In the genomic region with DNA sequence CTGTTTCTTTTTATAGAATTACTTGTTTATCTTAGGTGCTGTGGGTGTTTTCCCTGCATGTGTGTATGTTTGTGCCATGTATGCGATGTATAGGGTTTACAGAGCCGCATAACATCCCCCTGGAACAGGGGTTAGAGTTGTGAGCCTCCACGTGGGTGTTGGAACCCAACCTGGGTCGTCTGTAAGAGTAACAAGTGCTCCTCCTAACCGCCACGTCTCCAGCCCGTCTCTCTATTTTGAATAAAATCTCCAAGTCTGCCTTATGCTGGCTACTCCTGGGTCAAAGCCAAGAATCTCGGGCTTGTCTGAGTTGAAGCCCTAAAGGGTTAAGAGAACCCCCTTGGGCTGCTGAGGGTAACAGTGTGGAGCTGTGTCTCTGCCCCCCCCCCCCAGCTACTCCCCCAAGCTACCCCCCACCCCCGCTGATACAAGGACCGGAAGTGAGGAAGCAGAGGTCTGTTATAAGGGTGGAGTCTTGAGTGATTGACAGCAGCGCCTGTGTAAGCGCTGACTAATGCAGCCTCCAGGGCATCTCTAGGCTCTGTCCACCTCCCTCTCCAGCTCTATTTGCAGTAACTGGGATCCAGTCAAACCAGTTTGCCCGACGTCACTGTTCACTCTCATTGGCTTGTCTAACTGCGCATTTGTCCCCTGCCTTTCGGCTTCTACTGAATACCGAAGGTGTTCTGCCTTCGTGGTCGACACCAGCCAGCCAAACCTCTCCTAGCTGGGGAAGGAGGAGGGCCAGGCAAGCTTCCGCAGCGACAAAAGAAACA, we compare ENCODE assay signal across 7 mouse cellular contexts. TPM values are rescaled to one million over a fixed set of nuclear protein-coding genes. Genes with fewer than 3 reads are reported as not detected.
A peak's percentile ranks its signal among the peaks of the same experiment; 100 is the strongest.
DNase-seq lines count a peak whose midpoint lies in the region; ATAC-seq and TF ChIP-seq lines count a peak whose summit lies in the region.

No protein-coding gene starts in this region.

- 3% methylated on average over 21 of the region's 21 CpGs for WGBS in heart, postnatal 0 days
- WGBS in lung, embryonic 14.5 days, result 3% methylated on average over 21 of the region's 21 CpGs
- WGBS in neural tube, embryonic 15.5 days, result 6% methylated on average over 21 of the region's 21 CpGs

- H3K4me1 ChIP-seq in heart, postnatal 0 days (ENCODE audit: control insufficient read depth, insufficient read depth), result peaks cover 10% of the 10 kb centered on the region
- peaks cover 30% of the 10 kb centered on the region for H3K4me1 ChIP-seq in lung, embryonic 14.5 days (ENCODE audit: insufficient read depth)
- H3K4me1 ChIP-seq in neural tube, embryonic 15.5 days, result peaks cover 15% of the 10 kb centered on the region

- DNase-seq in Muller cell, postnatal 12 days (ENCODE audit: inconsistent ontology term), result peak; percentile 80
- peak; percentile 92 for DNase-seq in brain, embryonic 14.5 days (ENCODE audit: low read depth)
- DNase-seq in fat pad, adult 2 months (ENCODE audit: extremely low read depth, low read depth, low spot score), result peak; percentile 94
- peak; percentile 92 for DNase-seq in heart, postnatal 0 days (ENCODE audit: low spot score)
- DNase-seq in kidney, postnatal 25 days, result peak; percentile 72 to 88
- DNase-seq in lung, embryonic 14.5 days, result peak; percentile 88

- no peaks in the 10 kb centered on the region for H3K36me3 ChIP-seq in heart, postnatal 0 days (replicated peaks; ENCODE audit: control insufficient read depth, insufficient read depth, low read length)
- no peaks in the 10 kb centered on the region for H3K36me3 ChIP-seq in lung, embryonic 14.5 days (ENCODE audit: insufficient read depth)
- no peaks in the 10 kb centered on the region for H3K36me3 ChIP-seq in neural tube, embryonic 15.5 days

- no peaks in the 10 kb centered on the region for H3K27me3 ChIP-seq in heart, postnatal 0 days (ENCODE audit: control insufficient read depth, insufficient read depth, low read length)
- no peaks in the 10 kb centered on the region for H3K27me3 ChIP-seq in lung, embryonic 14.5 days (ENCODE audit: insufficient read depth, low read length)
- peaks cover 15% of the 10 kb centered on the region; the same call in 1 of the 2 replicates for H3K27me3 ChIP-seq in neural tube, embryonic 15.5 days (replicated peaks)

- H3K4me2 ChIP-seq in heart, postnatal 0 days (ENCODE audit: low read depth, low read length), result peak overlapping the region; percentile 71
- peak overlapping the region; percentile 67 for H3K4me2 ChIP-seq in lung, embryonic 14.5 days
- H3K4me2 ChIP-seq in neural tube, embryonic 15.5 days, result peak overlapping the region; percentile 61

- no peak for TF ChIP-seq EP300 in heart, postnatal 0 days (IDR thresholded peaks at IDR 0.05; ENCODE audit: low read depth)

- ATAC-seq in heart, postnatal 0 days (ENCODE audit: insufficient read depth, low read depth), result peak; percentile 92
- ATAC-seq in lung, embryonic 14.5 days (ENCODE audit: insufficient read depth), result peak; percentile 91
- peak; percentile 90 for ATAC-seq in neural tube, embryonic 15.5 days (ENCODE audit: low FRiP score)

- peak overlapping the region; percentile 47 for H3K4me3 ChIP-seq in heart, postnatal 0 days (ENCODE audit: low read depth, low read length)
- peak overlapping the region; percentile 32 for H3K4me3 ChIP-seq in lung, embryonic 14.5 days (ENCODE audit: low read depth, low read length)
- peak overlapping the region; percentile 40 for H3K4me3 ChIP-seq in neural tube, embryonic 15.5 days (replicated peaks)

- no peaks in the 10 kb centered on the region for H3K9me3 ChIP-seq in heart, postnatal 0 days (replicated peaks; ENCODE audit: control insufficient read depth, low read length)
- H3K9me3 ChIP-seq in lung, embryonic 14.5 days (ENCODE audit: low read depth, low read length), result no peaks in the 10 kb centered on the region
- no peaks in the 10 kb centered on the region for H3K9me3 ChIP-seq in neural tube, embryonic 15.5 days (replicated peaks)

- TF ChIP-seq POLR2A in brain, embryonic 14.5 days (IDR thresholded peaks at IDR 0.05; ENCODE audit: borderline replicate concordance, extremely low read depth, insufficient read depth, insufficient read length, poor library complexity, severe bottlenecking), result no peak

- TF ChIP-seq CTCF in brain, embryonic 14.5 days (IDR thresholded peaks at IDR 0.05; ENCODE audit: borderline replicate concordance, extremely low read depth, insufficient read depth, insufficient read length), result no peak
- 0 out of 2 replicates have a peak, but pooled peaks have one; percentile 7 for TF ChIP-seq CTCF in heart, postnatal 0 days (IDR thresholded peaks at IDR 0.05; ENCODE audit: low read depth)
- 0 out of 2 replicates have a peak, but pooled peaks have one; percentile 1 for TF ChIP-seq CTCF in lung, embryonic 14.5 days (IDR thresholded peaks at IDR 0.05; ENCODE audit: low read depth)

- H3K9ac ChIP-seq in heart, postnatal 0 days (replicated peaks; ENCODE audit: low read depth, low read length), result peak overlapping the region; percentile 49
- H3K9ac ChIP-seq in lung, embryonic 14.5 days, result peak overlapping the region; percentile 43
- peak overlapping the region; percentile 47; the same call in 1 of the 2 replicates for H3K9ac ChIP-seq in neural tube, embryonic 15.5 days (replicated peaks)

- H3K27ac ChIP-seq in heart, postnatal 0 days (ENCODE audit: low read depth), result peak overlapping the region; percentile 81
- peak overlapping the region; percentile 89 for H3K27ac ChIP-seq in lung, embryonic 14.5 days (ENCODE audit: low read depth)
- peak overlapping the region; percentile 60 for H3K27ac ChIP-seq in neural tube, embryonic 15.5 days (replicated peaks)

RNA-seq across cellular contexts. Expression of a gene that starts 36.3 kb away (rescaled TPM):
- not detected in 2 replicates for polyA plus RNA-seq in brain, embryonic 14.5 days (2012; rRNA removed)
- not detected in 2 replicates for total RNA-seq in heart, postnatal 0 days (2014; rRNA removed; ENCODE audit: low replicate concordance)
- not detected in 2 replicates for polyA plus RNA-seq in heart, postnatal 0 days (2015; fragmentation: Nextera tagmentation; extraction: Ambion mirVana)
- polyA plus RNA-seq in lung, embryonic 14.5 days (2014; fragmentation: Nextera tagmentation; extraction: Ambion mirVana), result not detected in 2 replicates
- polyA plus RNA-seq in neural tube, embryonic 15.5 days (2015; fragmentation: Nextera tagmentation; extraction: Ambion mirVana), result not detected in 2 replicates

Comparison
In these comparisons a context has a peak if more than half of its experiments do, and no peak if none do; other contexts are left out.
1. Peak in every context shown above with its lines: DNase-seq, ATAC-seq, H3K4me3 ChIP-seq and H3K27ac ChIP-seq.